Mouse (Mus musculus) liver, embryonic 14.5 days (tissue): ENCODE results near the gene Scd4.

Experiments
- CTCF ChIP-seq: IDR thresholded peaks from 2 replicates; pipeline ENCODE4 v1.5.1; 2016; ENCODE audit warnings: antibody characterized with exemption, low read depth, control low read depth
- EP300 ChIP-seq: IDR thresholded peaks from 2 replicates; pipeline ENCODE4 v1.6.1; 2016; ENCODE audit warnings: antibody characterized with exemption, low read depth

DNA sequence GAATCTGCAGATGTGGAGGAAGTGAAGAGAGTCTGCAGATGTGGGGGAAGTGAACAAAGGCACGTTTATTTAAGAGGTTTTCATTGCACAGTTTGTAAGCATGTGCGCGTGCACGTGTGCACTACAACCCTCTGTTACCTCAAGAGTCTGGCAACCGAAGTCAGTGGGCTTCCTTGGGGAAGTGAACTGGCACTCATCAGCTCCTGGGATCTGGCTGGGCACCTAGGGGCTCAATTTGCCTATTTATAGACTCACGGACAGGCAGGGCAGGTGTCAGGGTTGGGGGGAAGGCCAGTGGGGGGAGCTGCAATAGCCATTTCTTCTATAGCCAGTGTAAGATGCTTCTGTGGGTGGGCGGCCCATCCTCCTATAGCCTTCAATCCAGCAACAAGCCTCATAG, 18.9 kb downstream of the Scd4 start:
- no peak for TF ChIP-seq CTCF
- no peak for TF ChIP-seq EP300
